Mouse (Mus musculus) G1E (cell line): ENCODE measurements around the gene Gpr152.

Experiments used
- CTCF ChIP-seq: IDR thresholded peaks from 2 replicates; pipeline ENCODE4 v1.5.1; 2012; ENCODE audit warnings: low read depth, low read length, inconsistent platforms, mixed read lengths
- GATA1 ChIP-seq: IDR thresholded peaks from 2 replicates; pipeline ENCODE4 v1.6.1; 2012; ENCODE audit warnings: borderline replicate concordance, low read length, inconsistent platforms, mixed read lengths
- GATA2 ChIP-seq: IDR thresholded peaks from 2 replicates; pipeline ENCODE4 v1.6.1; 2012; ENCODE audit warnings: low read depth, low read length, inconsistent platforms, borderline replicate concordance
- POLR2AphosphoS5 ChIP-seq: IDR thresholded peaks from 2 replicates; pipeline ENCODE4 v1.6.1; 2012; ENCODE audit warnings: low read depth, low read length, inconsistent platforms; ENCODE audit not compliant: insufficient replicate concordance

GRCm38 (mm10) chr19:4092750-4093149, 46.8 kb upstream of the Gpr152 start:
- TF ChIP-seq CTCF: no peak
- TF ChIP-seq GATA1: no peak
- TF ChIP-seq GATA2: no peak
- TF ChIP-seq POLR2AphosphoS5: no peak
